Mouse (Mus musculus): ENCODE measurements around the gene Ccdc125. TPM values are rescaled to one million over a fixed set of nuclear protein-coding genes. Genes with fewer than 3 reads are reported as not detected.
A peak's percentile ranks its signal among the peaks of the same experiment; 100 is the strongest.
"Not testable (repeated sequence)": the region's sequence is repeated elsewhere in the genome, so short reads cannot be mapped to it uniquely, and the experiment has no call there.

Ccdc125 gene
- total and polyA plus RNA-seq, 3 experiments = not detected

DNA sequence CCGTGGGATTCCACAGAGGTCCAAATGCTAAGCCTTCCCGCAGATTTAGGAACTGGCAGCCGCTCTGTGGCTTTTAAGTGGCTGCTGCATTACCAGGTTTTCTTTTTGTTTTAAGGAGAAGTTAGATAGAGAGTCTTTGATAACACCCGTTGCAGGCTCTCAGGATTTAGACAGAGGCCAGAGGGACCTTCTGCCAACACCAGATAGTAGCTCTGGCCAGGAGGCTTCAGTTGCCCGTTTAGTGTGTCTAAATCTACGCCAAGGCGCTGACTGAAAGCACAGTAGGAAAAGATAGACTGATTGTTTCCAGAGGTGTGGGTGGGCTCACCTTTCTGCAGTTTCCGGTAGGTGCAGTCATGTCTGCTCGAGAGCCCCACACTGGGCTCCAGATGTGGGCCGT, 55.7 kb downstream of the Ccdc125 start:
- TF ChIP-seq CTCF (IDR thresholded peaks at IDR 0.05; ENCODE audit: low read depth, low read length) = no peak
- peak; percentile 35; the same call in 1 of the 2 replicates for TF ChIP-seq TAL1 (conservative IDR thresholded peaks at IDR 0.05; ENCODE audit: low read depth, low read length)
- H3K4me3 ChIP-seq (ENCODE audit: low read depth, low read length) = peak overlapping the region; percentile 56; the same call in 1 of the 2 replicates
- peaks cover 55% of the 10 kb centered on the region for H3K4me1 ChIP-seq (ENCODE audit: insufficient read depth, low read depth, low read length)
- H3K27me3 ChIP-seq (ENCODE audit: insufficient read depth, low read length) = no peaks in the 10 kb centered on the region
- H3K36me3 ChIP-seq (replicated peaks) = peaks cover 79% of the 10 kb centered on the region
- no peaks in the 10 kb centered on the region for H3K9me3 ChIP-seq (replicated peaks)
- ATAC-seq (ENCODE audit: extremely low read depth, insufficient number of reproducible peaks, low FRiP score, poor library complexity, severe bottlenecking) (0 out of 2 replicates have a peak, but pooled peaks have one; percentile 17), DNase-seq (ENCODE audit: low spot score) (no peak)

DNA sequence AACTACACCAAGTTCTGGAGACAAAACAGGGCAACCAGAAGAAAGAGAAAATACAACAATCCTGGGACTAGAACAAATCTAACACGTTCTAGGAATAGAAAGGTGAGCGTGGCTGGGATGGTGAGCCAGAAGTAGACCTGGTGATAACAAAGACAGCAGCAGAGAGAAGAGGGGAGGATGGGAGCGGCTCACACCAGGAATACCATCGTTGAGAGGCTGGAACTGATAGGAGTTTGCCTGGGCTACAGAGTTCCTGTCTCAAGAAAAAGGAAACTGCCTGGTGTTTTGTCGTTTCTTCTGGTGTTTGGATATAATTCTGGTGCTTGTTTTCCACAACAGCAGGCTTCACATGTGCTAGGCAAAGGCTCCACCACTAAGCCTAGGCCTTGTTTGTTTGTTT, 58.6 kb downstream of the Ccdc125 start:
- DNase-seq (ENCODE audit: low spot score) (no peak), ATAC-seq (ENCODE audit: extremely low read depth, insufficient number of reproducible peaks, low FRiP score, poor library complexity, severe bottlenecking) (no peak)
- Histone ChIP-seq H3K27me3 (ENCODE audit: insufficient read depth, low read length) (no peaks in the 10 kb centered on the region), H3K4me1 (ENCODE audit: insufficient read depth, low read depth, low read length) (peaks cover 47% of the 10 kb centered on the region), H3K4me3 (ENCODE audit: low read depth, low read length) (no peak overlapping the region; the same call in 1 of the 2 replicates), H3K9me3 (replicated peaks) (no peaks in the 10 kb centered on the region), H3K36me3 (replicated peaks) (peaks cover 54% of the 10 kb centered on the region)
- TF ChIP-seq GATA2 (IDR thresholded peaks at IDR 0.05; ENCODE audit: borderline replicate concordance, low read depth, low read length) (no peak), POLR2AphosphoS5 (IDR thresholded peaks at IDR 0.05; ENCODE audit: insufficient replicate concordance, low read depth, low read length) (no peak), CTCF (IDR thresholded peaks at IDR 0.05; ENCODE audit: low read depth, low read length) (no peak)

DNA sequence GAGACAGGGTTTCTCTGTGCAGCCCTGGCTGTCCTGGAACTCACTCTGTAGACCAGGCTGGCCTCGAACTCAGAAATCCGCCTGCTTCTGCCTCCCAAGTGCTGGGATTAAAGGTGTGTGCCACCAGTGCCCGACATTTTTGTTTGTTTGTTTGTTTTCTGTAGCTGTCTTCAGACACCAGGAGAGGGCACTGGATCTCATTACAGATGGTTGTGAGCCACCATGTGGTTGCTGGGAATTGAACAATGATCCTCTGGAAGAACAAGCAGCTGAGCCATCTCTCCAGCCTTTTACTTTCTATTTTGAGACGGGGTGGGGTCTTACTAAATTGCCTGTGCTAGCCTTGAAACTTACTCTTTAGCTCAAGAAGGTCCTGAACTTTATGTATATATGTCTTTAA, 59.0 kb downstream of the Ccdc125 start:
- Histone ChIP-seq H3K4me1 (ENCODE audit: insufficient read depth, low read depth, low read length) (peaks cover 47% of the 10 kb centered on the region), H3K36me3 (replicated peaks) (peaks cover 50% of the 10 kb centered on the region), H3K4me3 (ENCODE audit: low read depth, low read length) (peak overlapping the region; percentile 40; the same call in 1 of the 2 replicates)
- ATAC-seq (ENCODE audit: extremely low read depth, insufficient number of reproducible peaks, low FRiP score, poor library complexity, severe bottlenecking); H3K9me3 ChIP-seq (replicated peaks); DNase-seq (ENCODE audit: low spot score); H3K27me3 ChIP-seq (ENCODE audit: insufficient read depth, low read length): not testable (repeated sequence)

DNA sequence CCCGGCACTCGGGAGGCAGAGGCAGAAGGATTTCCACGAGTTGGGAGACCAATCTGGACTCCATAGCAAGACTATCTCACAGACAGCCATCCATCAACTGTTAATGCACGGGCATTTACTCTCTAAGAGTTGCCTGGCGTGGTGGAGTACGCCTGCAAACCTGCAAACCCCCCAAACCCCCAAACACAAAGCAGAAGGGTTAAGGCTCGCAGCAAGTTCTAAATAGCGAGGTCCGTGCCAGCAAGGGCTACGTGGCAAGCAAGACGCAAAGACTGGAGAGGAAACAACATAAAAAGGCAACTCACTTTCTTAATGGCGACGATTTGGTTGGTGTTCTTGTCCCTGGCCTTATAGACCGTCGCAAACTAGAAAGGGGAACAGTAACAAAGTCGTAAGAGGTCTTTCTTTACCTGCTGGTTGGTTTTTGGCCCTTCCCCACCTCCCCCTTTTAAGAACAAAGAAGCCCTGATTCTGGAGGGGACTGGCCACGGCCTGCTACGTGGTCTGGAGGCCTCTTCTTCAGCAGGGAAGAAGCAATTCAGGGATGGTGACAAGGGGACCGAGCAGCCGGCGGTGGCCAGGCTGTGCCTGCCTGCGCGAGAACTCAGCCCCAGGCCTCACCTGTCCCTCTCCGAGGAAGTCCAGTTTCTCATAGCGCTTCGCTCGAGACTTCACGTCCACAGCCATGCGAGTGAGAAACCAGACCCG, 60.8 kb downstream of the Ccdc125 start:
- peak overlapping the region; percentile 95 for H3K4me3 ChIP-seq (ENCODE audit: low read depth, low read length)
- no peaks in the 10 kb centered on the region for H3K27me3 ChIP-seq (ENCODE audit: insufficient read depth, low read length)
- no peak for TF ChIP-seq GATA1 (IDR thresholded peaks at IDR 0.05; ENCODE audit: borderline replicate concordance, low read length)
- TF ChIP-seq TAL1 (conservative IDR thresholded peaks at IDR 0.05; ENCODE audit: low read depth, low read length) = no peak
- TF ChIP-seq CTCF (IDR thresholded peaks at IDR 0.05; ENCODE audit: low read depth, low read length) = no peak
- no peak for TF ChIP-seq POLR2AphosphoS5 (IDR thresholded peaks at IDR 0.05; ENCODE audit: insufficient replicate concordance, low read depth, low read length)
- no peak for TF ChIP-seq GATA2 (IDR thresholded peaks at IDR 0.05; ENCODE audit: borderline replicate concordance, low read depth, low read length)
- DNase-seq (ENCODE audit: low spot score) (no peak), ATAC-seq (ENCODE audit: extremely low read depth, insufficient number of reproducible peaks, low FRiP score, poor library complexity, severe bottlenecking) (0 out of 2 replicates have a peak, but pooled peaks have one; percentile 22)
- no peaks in the 10 kb centered on the region for H3K9me3 ChIP-seq (replicated peaks)
- peaks cover 46% of the 10 kb centered on the region for H3K36me3 ChIP-seq (replicated peaks)
- H3K4me1 ChIP-seq (ENCODE audit: insufficient read depth, low read depth, low read length) = peaks cover 32% of the 10 kb centered on the region

DNA sequence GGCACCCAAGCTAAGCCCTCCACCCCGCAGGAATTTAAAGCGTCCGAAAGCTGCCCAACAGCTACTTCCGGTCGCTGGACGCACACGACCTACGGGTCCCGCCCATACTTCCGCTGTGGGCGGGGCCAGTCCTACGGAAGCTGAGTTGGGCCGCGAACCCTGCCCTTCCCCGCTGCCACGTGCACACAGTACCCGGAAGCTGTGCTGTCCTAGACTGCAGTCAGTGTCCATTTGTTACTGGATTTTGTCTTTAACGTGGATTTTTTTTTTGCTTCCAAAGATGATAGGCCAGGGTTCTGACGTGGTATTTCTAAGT, 61.3 kb downstream of the Ccdc125 start, which contains the start of gene Cdk7:
TSS of gene Cdk7 (minus strand) at position 79 of the 316 bp plus-strand sequence.
- TF ChIP-seq GATA1 (IDR thresholded peaks at IDR 0.05; ENCODE audit: borderline replicate concordance, low read length) = no peak
- TF ChIP-seq GATA2 (IDR thresholded peaks at IDR 0.05; ENCODE audit: borderline replicate concordance, low read depth, low read length) = no peak
- no peak for TF ChIP-seq TAL1 (conservative IDR thresholded peaks at IDR 0.05; ENCODE audit: low read depth, low read length)
- no peaks in the 10 kb centered on the region for H3K27me3 ChIP-seq (ENCODE audit: insufficient read depth, low read length)
- peak within 1 kb of the TSS; percentile 95 for H3K4me3 ChIP-seq (ENCODE audit: low read depth, low read length)
- ATAC-seq (ENCODE audit: extremely low read depth, insufficient number of reproducible peaks, low FRiP score, poor library complexity, severe bottlenecking) = peak; percentile 98
- DNase-seq (ENCODE audit: low spot score) = peak; percentile 65
- H3K36me3 ChIP-seq (replicated peaks) = peaks cover 48% of the 10 kb centered on the region
- H3K4me1 ChIP-seq (ENCODE audit: insufficient read depth, low read depth, low read length) = peaks cover 29% of the 10 kb centered on the region
- no peaks in the 10 kb centered on the region for H3K9me3 ChIP-seq (replicated peaks)

DNA sequence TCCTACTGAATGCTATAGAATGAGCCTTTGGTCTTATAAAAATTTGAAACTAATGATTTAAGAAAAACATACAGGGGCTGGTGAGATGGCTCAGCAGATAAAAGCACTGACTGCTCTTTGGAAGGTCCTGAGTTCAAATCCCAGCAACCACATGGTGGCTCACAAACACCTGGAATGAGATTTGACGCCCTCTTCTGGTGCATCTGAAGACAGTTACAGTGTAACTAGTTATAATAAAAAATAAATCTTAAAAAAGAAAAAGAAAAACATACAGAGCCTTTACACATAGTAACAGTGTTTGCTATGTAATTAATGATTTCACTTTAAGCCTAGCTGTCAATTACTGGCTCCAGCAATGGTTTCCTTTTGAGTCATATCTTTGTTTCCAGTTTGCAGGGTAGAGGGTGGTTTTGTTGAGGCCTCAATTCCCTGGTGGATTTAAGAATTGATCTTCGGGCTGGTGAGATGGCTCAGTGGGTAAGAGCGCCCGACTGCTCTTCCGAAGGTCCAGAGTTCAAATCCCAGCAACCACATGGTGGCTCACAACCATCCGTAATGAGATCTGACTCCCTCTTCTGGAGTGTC, 62.0 kb downstream of the Ccdc125 start:
- Histone ChIP-seq H3K4me1 (ENCODE audit: insufficient read depth, low read depth, low read length) (peaks cover 26% of the 10 kb centered on the region), H3K36me3 (replicated peaks) (peaks cover 51% of the 10 kb centered on the region)
- H3K4me3 ChIP-seq (ENCODE audit: low read depth, low read length); H3K27me3 ChIP-seq (ENCODE audit: insufficient read depth, low read length); H3K9me3 ChIP-seq (replicated peaks); DNase-seq (ENCODE audit: low spot score); ATAC-seq (ENCODE audit: extremely low read depth, insufficient number of reproducible peaks, low FRiP score, poor library complexity, severe bottlenecking): not testable (repeated sequence)

DNA sequence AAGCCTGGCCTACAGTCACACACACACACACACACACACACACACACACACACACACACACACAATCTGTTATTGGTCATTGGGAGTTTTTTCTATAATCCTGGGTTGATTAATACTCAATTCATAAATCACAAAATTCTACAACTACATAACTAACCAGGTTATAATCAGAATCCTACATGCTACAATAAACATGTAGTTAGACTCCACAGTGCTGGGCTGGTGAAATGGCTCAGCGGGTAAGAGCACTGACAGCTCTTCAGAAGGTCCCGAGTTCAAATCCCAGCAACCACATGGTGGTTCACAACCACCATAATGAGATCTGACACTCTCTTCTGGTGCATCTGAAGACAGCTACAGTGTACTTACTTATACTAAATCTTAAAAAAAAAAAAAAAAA, 63.2 kb downstream of the Ccdc125 start:
- Histone ChIP-seq H3K4me3 (ENCODE audit: low read depth, low read length) (no peak overlapping the region), H3K9me3 (replicated peaks) (no peaks in the 10 kb centered on the region), H3K27me3 (ENCODE audit: insufficient read depth, low read length) (no peaks in the 10 kb centered on the region), H3K36me3 (replicated peaks) (peaks cover 49% of the 10 kb centered on the region), H3K4me1 (ENCODE audit: insufficient read depth, low read depth, low read length) (peaks cover 20% of the 10 kb centered on the region)
- ATAC-seq (ENCODE audit: extremely low read depth, insufficient number of reproducible peaks, low FRiP score, poor library complexity, severe bottlenecking) = no peak
- DNase-seq (ENCODE audit: low spot score) = no peak
- TF ChIP-seq TAL1 (conservative IDR thresholded peaks at IDR 0.05; ENCODE audit: low read depth, low read length) (no peak), CTCF (IDR thresholded peaks at IDR 0.05; ENCODE audit: low read depth, low read length) (no peak), POLR2AphosphoS5 (IDR thresholded peaks at IDR 0.05; ENCODE audit: insufficient replicate concordance, low read depth, low read length) (no peak), GATA2 (IDR thresholded peaks at IDR 0.05; ENCODE audit: borderline replicate concordance, low read depth, low read length) (no peak), GATA1 (IDR thresholded peaks at IDR 0.05; ENCODE audit: borderline replicate concordance, low read length) (no peak)

Data from G1E (cell line).